Mouse (Mus musculus) stomach, postnatal 0 days (tissue): ENCODE measurements around the gene Wsb1.

Experiments
- CTCF ChIP-seq: IDR thresholded peaks from 2 replicates; pipeline ENCODE4 v1.5.1; 2016; ENCODE audit warnings: antibody characterized with exemption, low read depth, mild to moderate bottlenecking, moderate library complexity
- EP300 ChIP-seq: optimal IDR thresholded peaks from 2 replicates; pipeline ENCODE3; 2016; ENCODE audit warnings: antibody characterized with exemption

DNA sequence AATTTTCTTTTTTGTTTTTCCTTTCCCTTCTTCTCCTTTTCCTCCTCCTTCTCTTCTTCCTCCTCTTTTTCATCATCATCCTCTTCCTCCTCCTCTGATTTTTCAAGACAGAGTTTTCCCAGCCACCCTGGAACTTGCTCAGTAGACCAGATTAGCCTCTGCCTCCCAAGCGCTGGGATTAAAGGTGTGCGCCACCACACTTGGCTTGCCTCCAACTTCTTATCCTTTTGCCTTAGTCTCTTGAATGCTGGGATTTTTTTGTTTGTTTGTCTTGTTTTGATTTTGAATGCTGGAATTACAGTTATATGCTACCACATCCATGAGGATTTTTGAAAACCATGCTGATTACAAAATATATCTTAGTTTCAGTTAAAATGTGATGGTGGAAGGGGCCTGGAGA, 26.4 kb downstream of the Wsb1 start:
- no peak for TF ChIP-seq CTCF
- no peak for TF ChIP-seq EP300
